Mouse (Mus musculus) MEL (cell line): ENCODE results near the gene Sart1. TPM values are rescaled to one million over a fixed set of nuclear protein-coding genes. Genes with fewer than 3 reads are reported as not detected.

Experiments used
- DNase-seq: peaks from one replicate; pipeline ENCODE4 v3.0.0; 2011; ENCODE audit warnings: low read depth, low spot score
- H3K27ac ChIP-seq: 2 replicates; pipeline ENCODE4 v1.5.1; 2012; ENCODE audit warnings: low read depth, mild to moderate bottlenecking, control low read depth, low read length, moderate library complexity; ENCODE audit not compliant: control insufficient read depth
- H3K27me3 ChIP-seq, 2 experiments: fragments of 150-350 bp in 1 of 2; sonication (generic) in 1 of 2; 2 replicates each; pipeline ENCODE4 v1.6.1; 2012; ENCODE audit warnings: low read length in 2 of 2, mild to moderate bottlenecking in 2 of 2, improper control_type of control experiment in 1 of 2, moderate library complexity in 1 of 2; ENCODE audit not compliant: insufficient read depth in 2 of 2, control insufficient read depth in 1 of 2
- H3K36me3 ChIP-seq, 2 experiments: 2 replicates each; pipeline ENCODE4 v1.6.1; 2012 to 2014; ENCODE audit warnings: low read length in 2 of 2, improper control_type of control experiment in 1 of 2, inconsistent platforms in 1 of 2, mild to moderate bottlenecking in 1 of 2; ENCODE audit not compliant: insufficient read depth in 2 of 2, control insufficient read depth in 1 of 2
- H3K4me1 ChIP-seq, 2 experiments: fragments of 150-350 bp in 1 of 2; sonication (generic) in 1 of 2; 2 replicates each; pipeline ENCODE4 v1.6.1; 2012; ENCODE audit warnings: low read length in 2 of 2, improper control_type of control experiment in 1 of 2, mild to moderate bottlenecking in 1 of 2; ENCODE audit not compliant: insufficient read depth in 2 of 2, control insufficient read depth in 1 of 2
- H3K4me3 ChIP-seq, 2 experiments: fragments of 150-350 bp in 1 of 2; sonication (generic) in 1 of 2; 2 replicates each; pipeline ENCODE4 v1.5.1; 2012; ENCODE audit warnings: low read depth in 2 of 2, low read length in 2 of 2, mild to moderate bottlenecking in 2 of 2, moderate library complexity in 2 of 2, control low read depth in 1 of 2, improper control_type of control experiment in 1 of 2; ENCODE audit not compliant: control insufficient read depth in 1 of 2, insufficient read depth in 1 of 2
- H3K79me2 ChIP-seq: 2 replicates; pipeline ENCODE4 v1.6.1; 2012; ENCODE audit warnings: mild to moderate bottlenecking, low read length, moderate library complexity; ENCODE audit not compliant: control insufficient read depth, poor library complexity, insufficient read depth
- H3K9ac ChIP-seq: 2 replicates; pipeline ENCODE4 v1.6.1; 2012; ENCODE audit warnings: low read depth, mild to moderate bottlenecking, control low read depth, low read length, moderate library complexity; ENCODE audit not compliant: control insufficient read depth, poor library complexity, severe bottlenecking
- H3K9me3 ChIP-seq: fragments of 150-350 bp; sonication (generic); replicated peaks from 2 replicates; pipeline ENCODE4 v1.6.1; 2012; ENCODE audit warnings: mild to moderate bottlenecking, low read length, improper control_type of control experiment, moderate library complexity; ENCODE audit not compliant: insufficient read depth
- CHD1 ChIP-seq: IDR thresholded peaks from 2 replicates; pipeline ENCODE4 v1.6.1; 2012; ENCODE audit warnings: low read depth, mild to moderate bottlenecking, inconsistent platforms, low read length, improper control_type of control experiment
- E2F4 ChIP-seq: IDR thresholded peaks from 2 replicates; pipeline ENCODE4 v1.6.1; 2011; ENCODE audit warnings: low read depth, low read length, improper control_type of control experiment, borderline replicate concordance
- EP300 ChIP-seq, 2 experiments: IDR thresholded peaks; 2 replicates each; pipeline ENCODE4 v1.6.1; 2011; ENCODE audit warnings: improper control_type of control experiment in 2 of 2, low read length in 2 of 2, low read depth in 1 of 2, mild to moderate bottlenecking in 1 of 2
- ETS1 ChIP-seq: IDR thresholded peaks from 2 replicates; pipeline ENCODE4 v1.6.1; 2012; ENCODE audit warnings: low read depth, mild to moderate bottlenecking, inconsistent platforms, low read length, improper control_type of control experiment, moderate library complexity
- GABPA ChIP-seq: IDR thresholded peaks from 2 replicates; pipeline ENCODE4 v1.6.1; 2012; ENCODE audit warnings: low read depth, mild to moderate bottlenecking, inconsistent platforms, low read length, improper control_type of control experiment, moderate library complexity
- GATA1 ChIP-seq: IDR thresholded peaks from 2 replicates; pipeline ENCODE4 v1.6.1; 2011; ENCODE audit warnings: low read depth, low read length, improper control_type of control experiment
- HCFC1 ChIP-seq: IDR thresholded peaks from 2 replicates; pipeline ENCODE4 v1.6.1; 2012; ENCODE audit warnings: low read depth, mild to moderate bottlenecking, inconsistent platforms, low read length, improper control_type of control experiment, moderate library complexity
- JUND ChIP-seq: IDR thresholded peaks from 2 replicates; pipeline ENCODE4 v1.6.1; 2011; ENCODE audit warnings: low read depth, mild to moderate bottlenecking, improper control_type of control experiment, low read length
- MXI1 ChIP-seq: IDR thresholded peaks from 2 replicates; pipeline ENCODE4 v1.6.1; 2011; ENCODE audit warnings: mild to moderate bottlenecking, low read depth, low read length, improper control_type of control experiment
- POLR2A ChIP-seq, 2 experiments: IDR thresholded peaks; 2 replicates each; pipeline ENCODE4 v1.6.1; 2011 to 2012; ENCODE audit warnings: low read length in 2 of 2, mild to moderate bottlenecking in 2 of 2, control low read depth in 1 of 2, improper control_type of control experiment in 1 of 2, low read depth in 1 of 2, moderate library complexity in 1 of 2; ENCODE audit not compliant: control insufficient read depth in 1 of 2, insufficient read depth in 1 of 2, poor library complexity in 1 of 2
- POLR2AphosphoS2 ChIP-seq: IDR thresholded peaks from 2 replicates; pipeline ENCODE4 v1.6.1; 2011; ENCODE audit warnings: low read length, improper control_type of control experiment
- POLR2AphosphoS5 ChIP-seq: IDR thresholded peaks from 2 replicates; pipeline ENCODE4 v1.6.1; 2012; ENCODE audit warnings: low read depth, borderline replicate concordance, mild to moderate bottlenecking, inconsistent platforms, low read length, moderate library complexity, mixed read lengths
- SMC3 ChIP-seq: IDR thresholded peaks from 2 replicates; pipeline ENCODE4 v1.6.1; 2011; ENCODE audit warnings: low read depth, low read length, improper control_type of control experiment
- TAL1 ChIP-seq: IDR thresholded peaks from 2 replicates; pipeline ENCODE4 v1.6.1; 2012; ENCODE audit warnings: mild to moderate bottlenecking, inconsistent platforms, low read length, moderate library complexity, mixed read lengths
- TCF12 ChIP-seq: IDR thresholded peaks from 2 replicates; pipeline ENCODE4 v1.6.1; 2014; ENCODE audit warnings: low read depth, mild to moderate bottlenecking, inconsistent platforms, low read length, improper control_type of control experiment, moderate library complexity
- UBTF ChIP-seq: IDR thresholded peaks from 2 replicates; pipeline ENCODE4 v1.6.1; 2012; ENCODE audit warnings: low read depth, mild to moderate bottlenecking, inconsistent platforms, low read length, improper control_type of control experiment, moderate library complexity, borderline replicate concordance; ENCODE audit not compliant: insufficient read depth
- USF2 ChIP-seq, 2 experiments: IDR thresholded peaks; 2 replicates each; pipeline ENCODE4 v1.6.1; 2011 to 2012; ENCODE audit warnings: improper control_type of control experiment in 2 of 2, low read length in 2 of 2, borderline replicate concordance in 1 of 2, inconsistent platforms in 1 of 2, low read depth in 1 of 2, mild to moderate bottlenecking in 1 of 2; ENCODE audit not compliant: insufficient read depth in 1 of 2
- polyA plus RNA-seq, 2 experiments: library from polyadenylated mRNA; stranded (reverse) in 1 of 2; unstranded in 1 of 2; fragments of >175 nt in 1 of 2; fragments of >200 nt in 1 of 2; gene quantifications; 2 replicates each; pipeline versions ENCODE4 v1.2.1 to v1.2.4; 2012; ENCODE audit warnings: low replicate concordance in 2 of 2, low read depth in 1 of 2; ENCODE audit not compliant: insufficient read length in 2 of 2, insufficient read depth in 1 of 2, missing spikeins in 1 of 2
- total RNA-seq: library from RNA; depleted of rRNA; stranded (reverse); fragments of 300-350 nt; gene quantifications from 2 replicates; pipeline ENCODE4 v1.2.3, GENCODE M21; 2012

Gene Sart1
- total and polyA plus RNA-seq, 3 experiments, result 117 to 141 TPM; not detected in 1

DNA sequence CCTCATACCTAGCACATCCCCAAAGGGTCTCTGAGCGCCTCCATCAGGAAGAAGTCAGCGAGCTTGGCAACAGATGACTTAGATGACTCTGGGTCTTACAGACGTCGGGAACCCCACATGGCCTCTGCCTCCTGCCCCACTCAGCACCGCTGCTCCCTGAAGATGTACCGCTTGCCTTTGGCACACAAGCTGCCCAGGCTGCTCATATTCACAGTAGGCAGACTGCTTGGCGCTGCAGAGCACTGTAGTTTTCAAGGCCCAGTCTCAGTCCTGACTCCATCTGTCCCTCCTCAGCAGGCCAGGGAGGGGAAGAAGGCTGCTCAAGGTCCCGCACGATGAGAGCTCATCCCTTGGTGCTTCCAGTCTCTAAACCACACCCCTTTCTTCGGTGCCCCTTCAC, 33.8 kb upstream of the Sart1 start:
- Histone ChIP-seq H3K27ac (no peak overlapping the region), H3K79me2 (peaks cover 24% of the 10 kb centered on the region), H3K27me3 (no peaks in the 10 kb centered on the region), H3K9me3 (no peaks in the 10 kb centered on the region), H3K9ac (no peak overlapping the region), H3K4me1 (peaks cover 0 to 13% of the 10 kb centered on the region in 2 experiments; a peak in 1 of 4 replicates), H3K36me3 (peaks cover 0 to 2% of the 10 kb centered on the region in 2 experiments; a peak in 2 of 4 replicates), H3K4me3 (no peak overlapping the region)
- no peak for DNase-seq
- TF ChIP-seq ETS1, result no peak
- TF ChIP-seq JUND, result no peak
- TF ChIP-seq GABPA, result no peak

DNA sequence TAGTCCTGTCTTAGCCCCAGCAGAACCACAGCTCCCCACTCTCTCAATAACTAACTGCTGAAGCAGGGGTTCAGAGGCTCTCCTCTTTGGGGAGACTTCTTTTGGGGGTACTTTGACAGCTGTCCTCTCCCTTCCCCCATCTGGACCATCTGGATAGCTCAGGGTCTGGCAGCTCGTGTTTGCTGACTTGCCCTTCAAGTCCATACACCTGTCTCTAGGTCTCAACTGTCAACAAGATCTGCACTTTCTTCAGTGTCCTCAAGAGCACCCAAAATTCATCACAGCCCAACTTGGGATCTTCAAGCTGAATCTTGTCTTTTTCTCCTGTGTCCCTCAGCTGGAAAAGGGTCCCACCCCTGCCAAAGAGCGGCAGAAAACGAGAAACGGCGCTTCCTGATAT, 33.3 kb upstream of the Sart1 start:
- Histone ChIP-seq H3K27ac (no peak overlapping the region), H3K27me3 (no peaks in the 10 kb centered on the region), H3K9me3 (no peaks in the 10 kb centered on the region), H3K4me1 (peaks cover 0 to 13% of the 10 kb centered on the region in 2 experiments; a peak in 1 of 4 replicates), H3K9ac (no peak overlapping the region), H3K4me3 (no peak overlapping the region), H3K79me2 (peaks cover 24% of the 10 kb centered on the region), H3K36me3 (peaks cover 0 to 2% of the 10 kb centered on the region in 2 experiments; a peak in 2 of 4 replicates)
- no peak for DNase-seq
- TF ChIP-seq POLR2AphosphoS5 (no peak), JUND (no peak), SMC3 (no peak), EP300 (IDR thresholded peaks at IDR 0.05; ENCODE audit: low read depth in 1 of 2, low read length in 2 of 2) (no peak), GATA1 (no peak), POLR2AphosphoS2 (no peak), TAL1 (no peak), UBTF (no peak), TCF12 (no peak), HCFC1 (no peak), POLR2A (IDR thresholded peaks at IDR 0.05; ENCODE audit: control insufficient read depth in 1 of 2, insufficient read depth in 1 of 2, low read depth in 1 of 2, low read length in 2 of 2, poor library complexity in 1 of 2) (no peak), E2F4 (no peak), MXI1 (no peak), USF2 (IDR thresholded peaks at IDR 0.05; ENCODE audit: borderline replicate concordance in 1 of 2, insufficient read depth in 1 of 2, low read depth in 1 of 2, low read length in 2 of 2) (no peak)

DNA sequence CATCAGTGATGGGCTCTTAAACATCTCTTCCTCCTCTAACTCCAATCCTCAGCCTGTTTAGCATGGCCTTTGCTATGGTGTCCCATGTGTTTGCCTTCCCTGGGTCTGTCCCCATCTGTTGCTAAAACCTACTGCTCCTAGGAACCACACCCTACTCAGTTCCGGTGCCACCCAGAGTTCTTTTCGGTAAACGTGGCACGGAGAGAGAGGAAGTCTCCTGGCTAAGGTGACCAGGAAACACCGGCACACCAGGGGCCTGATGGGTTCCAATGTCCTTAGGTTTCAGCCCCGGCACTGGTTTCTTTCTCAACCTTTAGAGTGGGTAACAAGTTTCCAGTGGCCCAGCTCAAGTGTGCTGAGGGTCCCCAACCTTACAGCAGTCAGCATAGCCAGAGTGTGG, 32.1 kb upstream of the Sart1 start:
- Histone ChIP-seq H3K4me3 (no peak overlapping the region), H3K4me1 (peaks cover 0 to 7% of the 10 kb centered on the region in 2 experiments; a peak in 1 of 4 replicates), H3K36me3 (peaks cover 0 to 2% of the 10 kb centered on the region in 2 experiments; a peak in 2 of 4 replicates), H3K27ac (no peak overlapping the region), H3K9ac (no peak overlapping the region), H3K79me2 (peaks cover 15% of the 10 kb centered on the region), H3K27me3 (no peaks in the 10 kb centered on the region), H3K9me3 (no peaks in the 10 kb centered on the region)
- no peak for TF ChIP-seq CHD1
- no peak for TF ChIP-seq TCF12
- TF ChIP-seq UBTF, result no peak
- TF ChIP-seq GATA1, result no peak
- TF ChIP-seq SMC3, result no peak
- no peak for DNase-seq
